Mouse (Mus musculus): ENCODE measurements around the gene Olfr1564. TPM values are rescaled to one million over a fixed set of nuclear protein-coding genes. Genes with fewer than 3 reads are reported as not detected.
"Not testable (repeated sequence)": the region's sequence is repeated elsewhere in the genome, so short reads cannot be mapped to it uniquely, and the experiment has no call there.

Olfr1564 gene
- total RNA-seq (2022): under 1 TPM in 3 of 4 experiments, not detected in 1; 0.05 to 0.17 (median 0.12) TPM

GRCm38 (mm10) chr17:33221590-33221989 lies at the start of gene Olfr1564:
TSS of gene Olfr1564 (minus strand) at chr17:33221690.
- DNase-seq: no peak

DNA sequence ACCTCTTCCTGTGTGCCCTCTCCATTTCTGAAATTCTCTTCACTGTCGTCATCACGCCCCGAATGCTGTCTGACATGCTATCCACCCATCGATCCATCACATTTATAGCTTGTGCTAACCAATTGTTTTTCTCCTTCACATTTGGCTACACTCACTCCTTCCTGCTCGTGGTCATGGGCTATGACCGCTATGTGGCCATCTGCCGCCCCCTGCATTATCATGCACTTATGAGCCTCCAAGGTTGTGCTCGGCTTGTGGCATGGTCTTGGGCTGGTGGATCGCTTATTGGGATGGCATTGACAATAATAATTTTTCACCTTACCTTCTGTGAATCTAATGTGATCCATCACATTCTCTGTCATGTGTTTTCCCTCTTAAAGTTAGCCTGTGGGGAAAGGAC lies 47.4 kb upstream of the Olfr1564 start:
- no peak for DNase-seq

GRCm38 (mm10) chr17:33264376-33264775 lies 42.9 kb upstream of the Olfr1564 start, which contains the start of gene Olfr63:
TSS of gene Olfr63 (plus strand) at chr17:33264676.
- no peak for DNase-seq

- DNase-seq: not testable (repeated sequence)
These were observed 33.8 kb upstream of the Olfr1564 start for GRCm38 (mm10) chr17:33255319-33255657.

DNA sequence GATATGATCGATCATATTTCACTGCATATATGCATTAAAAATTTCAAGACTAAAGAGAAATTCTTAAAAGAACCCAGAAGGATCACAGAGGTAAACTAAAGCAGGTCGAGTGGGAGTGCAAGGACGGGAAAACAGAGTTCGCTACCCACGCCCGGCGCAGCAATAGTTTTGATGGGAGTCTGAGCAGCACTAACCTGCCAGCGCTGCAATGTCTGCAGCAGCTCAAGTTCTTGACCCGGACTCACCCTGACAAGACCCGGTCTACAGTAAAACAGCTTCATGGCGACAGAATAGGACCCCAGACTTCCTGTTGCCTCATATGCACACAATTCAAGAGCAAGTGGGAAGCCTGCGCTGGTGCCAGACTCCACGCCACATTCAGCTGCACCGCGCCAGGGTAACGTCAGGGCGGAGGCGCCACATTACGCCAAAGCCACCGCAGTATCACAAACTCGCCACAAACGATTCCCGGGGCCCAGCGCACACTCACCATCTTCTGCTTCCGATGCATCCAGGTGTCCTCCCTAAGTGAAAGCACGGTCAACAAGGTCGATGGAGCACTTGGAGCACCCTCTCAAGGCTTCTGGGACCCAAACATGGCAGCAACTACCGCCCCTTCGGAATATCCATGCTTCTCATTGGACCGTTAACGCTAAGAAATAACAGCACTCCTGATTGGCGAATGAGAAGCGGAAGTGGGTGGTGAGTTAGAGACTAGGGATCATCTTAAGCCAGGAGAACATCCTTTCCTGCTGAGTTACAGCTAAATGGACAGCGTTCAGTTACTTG lies 33.2 kb upstream of the Olfr1564 start, which contains the start of gene Zfp955a:
Gene Zfp955a, minus strand, starts transcription at position 616 of the 789 bp plus-strand sequence.
- not testable (repeated sequence) for DNase-seq

- DNase-seq: not testable (repeated sequence)
These were observed 15.2 kb upstream of the Olfr1564 start for GRCm38 (mm10) chr17:33236646-33237045.

DNA sequence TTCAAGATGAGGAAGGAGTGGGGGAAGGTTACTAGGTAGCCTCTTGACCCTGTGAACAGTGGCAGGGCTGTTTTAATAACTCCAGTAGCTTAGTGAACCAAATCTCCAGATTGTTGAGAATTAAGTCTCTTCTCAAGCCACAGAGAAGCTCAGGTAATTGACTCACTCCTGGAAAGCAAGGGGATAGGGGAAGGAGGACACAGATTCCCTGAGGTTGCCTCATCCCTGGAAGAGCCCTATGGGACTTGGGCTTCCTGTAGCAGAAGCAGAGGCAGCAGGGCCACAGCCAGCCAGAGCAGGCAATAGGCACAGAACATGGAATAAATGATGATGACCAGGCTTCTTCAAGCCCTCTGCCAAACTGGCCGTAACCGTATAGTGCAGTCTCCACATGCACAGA lies 30.5 kb downstream of the Olfr1564 start, which contains the start of gene Olfr239:
Gene Olfr239, plus strand, starts transcription at position 301 of the 400 bp plus-strand sequence.
- DNase-seq: not testable (repeated sequence)

DNA sequence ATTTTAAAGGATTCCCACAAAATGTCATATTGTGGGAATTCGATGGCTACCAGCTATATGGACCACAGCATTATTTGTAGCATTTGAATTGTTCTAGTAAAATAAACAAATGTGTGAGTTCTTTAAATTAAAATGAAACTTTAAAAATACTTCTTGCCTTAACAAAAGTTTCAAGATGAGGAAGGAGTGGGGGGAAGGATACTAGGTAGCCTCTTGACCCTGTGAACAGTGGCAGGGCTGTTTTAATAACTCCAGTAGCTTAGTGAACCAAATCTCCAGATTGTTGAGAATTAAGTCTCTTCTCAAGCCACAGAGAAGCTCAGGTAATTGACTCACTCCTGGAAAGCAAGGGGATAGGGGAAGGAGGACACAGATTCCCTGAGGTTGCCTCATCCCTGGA lies 53.3 kb downstream of the Olfr1564 start, which contains the start of gene Olfr55:
Gene Olfr55, plus strand, starts transcription at position 301 of the 400 bp plus-strand sequence.
- not testable (repeated sequence) for DNase-seq

Other genes starting within 250 kb of the Olfr1564 start
- gene Zfp952, start 228.6 kb downstream of the Olfr1564 start, total RNA-seq (2022): 10 to 100 TPM in 2 of 4 experiments, 1 to 10 TPM in 2; 9.5 to 15.6 (median 12.6) TPM
- 10 to 100 TPM in 2 of 4 experiments, 1 to 10 TPM in 2; 8.8 to 13.5 (median 10.1) TPM for gene Zfp763, start 188.3 kb downstream of the Olfr1564 start, total RNA-seq (2022)
- not detected for gene 4921501E09Rik, start 153.6 kb downstream of the Olfr1564 start, total RNA-seq (2022)
- gene Zfp563, start 132.4 kb downstream of the Olfr1564 start, total RNA-seq (2022): 10 to 100 TPM in 3 of 4 experiments, 1 to 10 TPM in 1; 8.9 to 15.0 (median 11.4) TPM
- not detected for gene Morc2b, start 82.0 kb downstream of the Olfr1564 start, total RNA-seq (2022)
- not detected for gene Olfr55, start 53.2 kb downstream of the Olfr1564 start, total RNA-seq (2022)
- not detected for gene Olfr239, start 30.4 kb downstream of the Olfr1564 start, total RNA-seq (2022)
- 10 to 100 TPM in 2 of 4 experiments, 1 to 10 TPM in 2; 7.9 to 11.3 (median 9.6) TPM for gene Zfp955a, start 33.5 kb upstream of the Olfr1564 start, total RNA-seq (2022)
- not detected for gene Olfr63, start 43.0 kb upstream of the Olfr1564 start, total RNA-seq (2022)
- 10 to 100 TPM; 11.7 to 14.2 (median 13.0) TPM for gene Zfp955b, start 67.9 kb upstream of the Olfr1564 start, total RNA-seq (2022)
- gene Zfp81, start 137.2 kb upstream of the Olfr1564 start, total RNA-seq (2022): 10 to 100 TPM in 2 of 4 experiments, 1 to 10 TPM in 2; 8.2 to 11.2 (median 10.5) TPM
- 1 to 10 TPM; 6.6 to 9.7 (median 8.0) TPM for gene Zfp101, start 173.0 kb upstream of the Olfr1564 start, total RNA-seq (2022)
- gene Actl9, start 211.2 kb upstream of the Olfr1564 start, total RNA-seq (2022): not detected

Data from adrenal gland, adult 8-10 months (tissue).